Mouse (Mus musculus): ENCODE results near the gene Cyp2c55.

The Cyp2c55 gene

DNA sequence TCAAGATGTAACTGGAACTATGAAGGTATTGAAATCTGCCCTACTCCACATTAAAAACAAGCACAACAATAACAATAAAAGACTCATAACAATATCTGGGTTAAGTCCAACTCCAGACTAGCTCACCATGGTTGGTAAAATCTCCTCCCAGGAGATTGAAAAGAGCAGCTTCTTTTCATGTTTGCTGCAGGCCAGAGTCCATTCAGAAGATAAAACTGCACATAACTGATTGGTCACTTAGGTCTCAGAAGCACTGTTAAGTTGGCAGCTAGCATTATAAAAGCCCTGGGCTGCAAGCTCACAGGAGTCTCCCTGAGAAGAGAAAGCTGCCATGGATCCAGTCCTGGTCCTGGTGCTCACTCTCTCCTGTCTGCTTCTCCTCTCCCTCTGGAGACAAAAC, at the start of gene Cyp2c55:
Gene Cyp2c55, plus strand, starts transcription at position 305 of the 400 bp plus-strand sequence.
- no peak for DNase-seq (ENCODE audit: low spot score in 2 of 2)

DNA sequence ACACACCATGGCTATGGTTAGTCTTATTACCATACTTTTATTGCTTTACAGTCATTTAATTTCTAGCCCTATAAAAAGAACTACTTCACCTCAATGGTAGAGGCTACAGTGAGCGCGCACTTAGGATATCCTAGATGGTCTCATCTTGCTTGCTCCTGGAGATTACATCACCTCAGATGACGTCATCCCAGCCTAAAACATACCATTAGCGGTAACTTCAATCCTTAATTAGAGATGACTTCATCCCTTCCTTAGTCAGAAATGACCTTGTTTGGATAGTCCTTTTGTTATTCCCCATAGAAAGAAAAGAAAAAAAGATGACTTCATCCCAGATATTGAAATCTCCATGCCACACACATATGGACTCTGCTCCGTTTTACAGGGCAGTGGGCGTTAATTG, 36.1 kb upstream of the Cyp2c55 start:
- DNase-seq (ENCODE audit: low spot score in 2 of 2) = no peak

DNA sequence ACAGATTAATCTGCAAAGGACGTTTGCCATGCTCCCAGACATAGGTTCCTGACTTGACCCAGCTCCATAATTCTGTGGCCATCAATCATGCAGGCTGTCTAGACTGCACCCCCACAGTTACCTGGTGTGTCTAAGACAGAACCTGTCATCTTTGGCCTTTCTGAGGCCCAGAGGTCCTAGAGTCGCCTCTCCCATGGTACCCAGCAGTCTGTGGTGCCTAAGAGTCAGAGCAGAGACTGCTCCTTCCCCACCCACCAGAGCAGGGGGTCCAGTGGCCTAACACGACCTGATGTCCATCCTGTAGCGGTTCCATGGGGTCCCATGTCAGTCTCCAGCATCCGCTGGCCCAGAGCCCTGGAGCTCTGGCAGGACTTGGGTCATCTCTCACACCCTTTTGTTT, 34.2 kb upstream of the Cyp2c55 start:
- DNase-seq (ENCODE audit: low spot score in 2 of 2) = no peak

DNA sequence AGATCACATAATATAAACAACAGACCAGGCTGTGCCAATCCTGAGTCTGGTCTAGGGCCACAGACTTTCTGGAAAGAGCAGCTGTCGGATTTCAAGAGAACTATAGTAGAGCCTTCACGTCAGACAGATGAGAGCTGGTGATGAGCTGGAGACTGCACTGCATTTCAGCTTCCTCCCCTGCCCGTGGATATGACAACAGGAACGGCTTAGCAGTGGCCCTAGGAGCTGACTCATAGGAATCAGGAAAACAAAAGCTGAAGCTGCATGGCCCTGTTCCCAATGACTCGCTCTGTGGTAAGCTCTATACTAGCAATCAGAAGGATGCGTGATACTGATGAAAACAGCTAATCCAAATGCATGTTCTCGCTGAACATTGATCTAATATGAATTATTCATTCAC, 33.2 kb upstream of the Cyp2c55 start:
- DNase-seq (ENCODE audit: low spot score in 2 of 2) = no peak

DNA sequence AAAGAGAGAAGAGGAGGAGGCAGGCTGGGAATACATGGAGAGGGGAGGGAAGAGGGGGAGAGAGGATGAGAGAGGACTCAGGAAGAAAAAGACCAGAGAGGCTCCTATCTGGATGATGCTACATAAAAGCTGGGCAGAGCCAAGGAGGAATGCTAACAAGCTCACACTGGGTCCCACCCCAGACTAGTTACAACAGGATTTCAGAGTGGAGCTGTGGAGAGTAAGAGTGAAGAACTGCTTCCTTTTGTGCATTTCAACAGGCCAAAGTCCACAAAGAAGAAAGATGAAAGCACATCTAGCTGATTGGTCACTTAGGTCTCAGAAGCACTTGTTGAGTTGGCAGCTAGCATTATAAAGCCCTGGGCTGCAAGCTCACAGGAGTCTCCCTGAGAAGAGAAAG, 30.6 kb upstream of the Cyp2c55 start:
- no peak for DNase-seq (ENCODE audit: low spot score in 2 of 2)

DNA sequence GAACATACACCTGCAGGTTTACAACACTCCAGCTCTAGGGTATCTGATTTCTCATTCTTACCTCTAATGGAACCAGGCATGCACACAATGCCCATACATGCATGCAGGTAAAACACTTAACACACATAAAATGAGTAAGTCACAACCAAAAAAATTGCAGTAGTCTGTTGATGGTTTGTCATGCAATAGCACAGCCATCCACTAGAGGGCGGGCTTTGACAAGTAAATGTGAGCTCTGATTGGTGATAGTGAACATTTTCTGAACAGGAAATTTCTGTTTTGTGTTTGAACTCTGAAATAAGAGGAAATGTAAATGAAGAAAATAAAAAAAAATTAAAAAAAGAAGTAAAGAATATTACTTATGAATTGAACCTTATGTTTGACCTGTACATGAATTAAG, 24.9 kb upstream of the Cyp2c55 start:
- peak; percentile 27 to 63 for DNase-seq (ENCODE audit: low spot score in 2 of 2)

DNA sequence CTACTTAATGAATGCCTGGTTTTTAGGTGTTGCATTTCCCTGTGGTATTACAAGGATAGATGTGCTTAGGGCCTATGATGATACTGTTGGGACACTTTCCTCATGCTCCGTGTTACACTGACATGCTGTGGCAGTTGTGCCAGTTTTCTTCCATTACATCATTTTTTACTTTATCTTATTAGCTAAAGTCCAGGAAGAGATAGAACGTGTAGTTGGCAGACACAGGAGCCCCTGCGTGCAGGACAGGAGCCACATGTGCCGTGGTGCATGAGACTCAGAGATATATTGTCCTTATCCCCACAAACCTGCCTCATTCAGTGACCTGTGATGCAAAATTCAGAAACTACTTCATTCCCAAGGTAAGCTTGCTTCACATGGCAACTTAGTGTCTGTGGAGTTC, 8.6 kb upstream of the Cyp2c55 start:
- no peak for DNase-seq (ENCODE audit: low spot score in 2 of 2)

DNA sequence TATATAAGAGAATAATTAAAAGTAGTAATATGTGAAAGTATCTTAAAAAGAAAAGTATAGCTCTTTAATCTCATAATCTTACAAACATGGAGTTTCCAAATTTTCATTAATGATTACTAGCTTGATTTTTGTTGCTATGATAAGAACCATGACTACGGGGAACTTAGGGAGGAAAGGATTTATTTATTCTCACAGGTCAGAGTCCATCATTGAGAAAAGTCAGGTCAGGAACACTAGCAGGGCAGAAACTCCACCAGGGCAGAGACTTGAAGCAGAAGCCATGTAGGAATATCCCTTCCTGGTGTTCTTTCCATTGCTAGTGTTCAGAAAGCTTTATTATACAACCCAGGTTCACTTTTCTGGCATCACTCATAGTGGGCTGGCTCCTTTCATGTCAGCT, 8.1 kb upstream of the Cyp2c55 start:
- no peak for DNase-seq (ENCODE audit: low spot score in 2 of 2)

DNA sequence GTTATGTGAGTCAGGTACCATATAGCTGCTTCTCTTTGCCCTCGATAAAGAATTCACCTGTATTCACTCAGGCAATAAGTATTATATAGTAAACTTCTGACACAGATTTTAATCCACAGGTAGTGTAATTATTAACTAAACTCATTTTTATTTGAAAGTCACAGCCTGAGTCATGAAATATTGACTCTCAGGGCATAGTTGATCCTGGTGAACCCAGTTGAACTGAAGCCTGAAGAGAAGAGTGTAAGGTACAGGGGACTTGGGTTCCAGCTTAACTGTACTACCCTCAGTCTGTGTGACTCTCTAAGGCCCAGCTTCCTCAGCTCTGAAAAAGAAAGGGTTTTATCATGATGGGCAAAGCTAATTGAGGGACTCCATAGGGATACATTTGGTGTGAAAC, 1.7 kb upstream of the Cyp2c55 start:
- DNase-seq (ENCODE audit: low spot score in 2 of 2) = no peak

DNA sequence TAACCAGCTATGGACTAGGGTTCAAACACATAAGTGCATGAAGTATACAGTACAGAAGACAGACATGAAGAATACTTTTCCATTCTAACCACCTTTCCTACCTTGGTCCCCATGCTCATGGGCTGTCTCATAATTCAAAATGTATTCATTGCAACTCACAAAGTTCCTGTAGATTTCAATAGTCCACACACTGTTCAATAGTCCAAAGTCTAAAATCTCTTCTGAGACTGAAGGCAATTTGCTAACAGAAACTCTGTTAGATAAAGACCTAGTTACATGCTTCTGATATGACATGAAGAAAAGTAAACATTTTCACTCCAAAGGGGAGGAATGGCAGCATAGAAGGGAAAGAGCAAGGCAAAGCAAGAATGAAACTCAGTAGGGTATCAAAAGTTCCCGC, 51.1 kb downstream of the Cyp2c55 start:
- no peak for DNase-seq (ENCODE audit: low spot score in 2 of 2)

DNA sequence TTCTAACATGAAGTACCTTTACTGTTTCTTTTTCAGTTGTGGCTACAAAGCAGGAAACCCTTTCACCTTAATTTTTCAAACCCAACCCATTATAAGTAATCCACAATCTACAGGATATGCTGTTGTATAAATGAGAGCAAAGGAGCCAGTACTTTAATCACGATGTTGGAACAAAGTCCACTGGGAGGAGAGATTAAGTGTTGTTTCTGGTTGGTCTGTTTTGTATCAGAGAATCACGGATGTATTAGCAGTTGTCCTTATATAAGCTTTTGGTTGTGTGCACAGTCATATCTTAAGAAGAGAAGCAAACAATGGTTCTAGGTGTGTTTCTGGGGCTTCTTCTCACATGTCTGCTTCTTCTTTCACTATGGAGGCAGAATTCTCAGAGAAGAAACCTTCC, 53.9 kb downstream of the Cyp2c55 start, which contains the start of gene Cyp2c65:
Gene Cyp2c65, plus strand, starts transcription at position 297 of the 400 bp plus-strand sequence.
- no peak for DNase-seq (ENCODE audit: low spot score in 2 of 2)

Measured in frontal cortex, postnatal 10 days (tissue).